Mouse (Mus musculus) kidney, embryonic 15.5 days (tissue): ENCODE data around the gene Dock9. TPM values are rescaled to one million over a fixed set of nuclear protein-coding genes. Genes with fewer than 3 reads are reported as not detected.

Source experiments
- ATAC-seq: fragments of 200-750 bp; cut with Nextera tagmentation; replicated peaks from 2 replicates; pipeline ENCODE4 v1.8.0; 2017; ENCODE audit warnings: moderate TSS enrichment; ENCODE audit not compliant: low FRiP score
- H3K27ac ChIP-seq: fragments of 300-500 bp; sonication (generic); 2 replicates; pipeline ENCODE4 v1.5.1; 2015; ENCODE audit warnings: mild to moderate bottlenecking, inconsistent platforms
- H3K27me3 ChIP-seq: fragments of 300-500 bp; sonication (generic); 2 replicates; pipeline ENCODE4 v1.6.1; 2015; ENCODE audit warnings: inconsistent platforms
- H3K36me3 ChIP-seq: fragments of 300-500 bp; sonication (generic); 2 replicates; pipeline ENCODE4 v1.6.1; 2015; ENCODE audit warnings: inconsistent platforms
- H3K4me1 ChIP-seq: fragments of 300-500 bp; sonication (generic); 2 replicates; pipeline ENCODE4 v1.6.1; 2015; ENCODE audit warnings: inconsistent platforms
- H3K4me2 ChIP-seq: fragments of 300-500 bp; sonication (generic); 2 replicates; pipeline ENCODE4 v1.6.1; 2015; ENCODE audit warnings: moderate library complexity, mild to moderate bottlenecking, inconsistent platforms
- H3K4me3 ChIP-seq: fragments of 300-500 bp; sonication (generic); replicated peaks from 2 replicates; pipeline ENCODE4 v1.5.1; 2015; ENCODE audit warnings: mild to moderate bottlenecking, inconsistent platforms
- H3K9ac ChIP-seq: fragments of 300-500 bp; sonication (generic); 2 replicates; pipeline ENCODE4 v1.6.1; 2015; ENCODE audit warnings: mild to moderate bottlenecking, inconsistent platforms
- H3K9me3 ChIP-seq: fragments of 300-500 bp; sonication (generic); replicated peaks from 2 replicates; pipeline ENCODE4 v1.6.1; 2016; ENCODE audit warnings: inconsistent platforms
- WGBS: fragments of 180-500 bp; shearing (Covaris S2); methylation state at CpG from one replicate; pipeline ENCODE4 v1.1.7; 2015; ENCODE audit warnings: mixed read lengths; 5-methylcytosine and 5-hydroxymethylcytosine counted together
- polyA plus RNA-seq: library from polyadenylated mRNA; unstranded; fragments of >200 nt; fragmentation: Nextera tagmentation; extraction: Ambion mirVana; gene quantifications from 2 replicates; pipeline ENCODE4 v1.2.1, GENCODE M21; 2015

Gene Dock9
- polyA plus RNA-seq, 1 experiment from 2014 or later, result 11.1 TPM

- no peak for ATAC-seq
- Histone ChIP-seq H3K27ac (no peak overlapping the region), H3K9me3 (no peaks in the 10 kb centered on the region), H3K4me1 (peaks cover 44% of the 10 kb centered on the region), H3K9ac (no peak overlapping the region), H3K27me3 (no peaks in the 10 kb centered on the region), H3K4me2 (no peak overlapping the region), H3K4me3 (no peak overlapping the region), H3K36me3 (no peaks in the 10 kb centered on the region)
- WGBS, result 40% methylated on average over 14 of the region's 14 CpGs
Measured at GRCm38 (mm10) chr14:121711089-121711826, 86.4 kb downstream of the Dock9 start.

GRCm38 (mm10) chr14:121710130-121710529, 87.5 kb downstream of the Dock9 start:
- no peak overlapping the region for H3K4me3 ChIP-seq
- peaks cover 54% of the 10 kb centered on the region for H3K4me1 ChIP-seq
- H3K27ac ChIP-seq, result no peak overlapping the region
- H3K9ac ChIP-seq, result no peak overlapping the region
- no peak overlapping the region for H3K4me2 ChIP-seq
- 75% methylated on average over 3 of the region's 3 CpGs for WGBS
- no peaks in the 10 kb centered on the region for H3K9me3 ChIP-seq
- no peak for ATAC-seq
- H3K27me3 ChIP-seq, result no peaks in the 10 kb centered on the region
- H3K36me3 ChIP-seq, result no peaks in the 10 kb centered on the region

GRCm38 (mm10) chr14:121708244-121708643, 89.4 kb downstream of the Dock9 start:
- 66% methylated on average over 2 of the region's 2 CpGs for WGBS
- H3K4me3 ChIP-seq, result no peak overlapping the region
- peaks cover 45% of the 10 kb centered on the region for H3K4me1 ChIP-seq

GRCm38 (mm10) chr14:121706482-121706901, 91.1 kb downstream of the Dock9 start:
- no peaks in the 10 kb centered on the region for H3K36me3 ChIP-seq
- peaks cover 43% of the 10 kb centered on the region for H3K4me1 ChIP-seq
- no peaks in the 10 kb centered on the region for H3K9me3 ChIP-seq
- no peak overlapping the region for H3K4me2 ChIP-seq
- H3K4me3 ChIP-seq, result no peak overlapping the region
- no peak for ATAC-seq
- H3K9ac ChIP-seq, result no peak overlapping the region
- no peak overlapping the region for H3K27ac ChIP-seq
- H3K27me3 ChIP-seq, result no peaks in the 10 kb centered on the region
- 44% methylated on average over 3 of the region's 3 CpGs for WGBS

More at GRCm38 (mm10) chr14:121708244-121708643, 89.4 kb downstream of the Dock9 start:
- Histone ChIP-seq H3K27ac (no peak overlapping the region), H3K9me3 (no peaks in the 10 kb centered on the region), H3K36me3 (no peaks in the 10 kb centered on the region), H3K9ac (no peak overlapping the region), H3K27me3 (no peaks in the 10 kb centered on the region), H3K4me2 (no peak overlapping the region)
- no peak for ATAC-seq

DNA sequence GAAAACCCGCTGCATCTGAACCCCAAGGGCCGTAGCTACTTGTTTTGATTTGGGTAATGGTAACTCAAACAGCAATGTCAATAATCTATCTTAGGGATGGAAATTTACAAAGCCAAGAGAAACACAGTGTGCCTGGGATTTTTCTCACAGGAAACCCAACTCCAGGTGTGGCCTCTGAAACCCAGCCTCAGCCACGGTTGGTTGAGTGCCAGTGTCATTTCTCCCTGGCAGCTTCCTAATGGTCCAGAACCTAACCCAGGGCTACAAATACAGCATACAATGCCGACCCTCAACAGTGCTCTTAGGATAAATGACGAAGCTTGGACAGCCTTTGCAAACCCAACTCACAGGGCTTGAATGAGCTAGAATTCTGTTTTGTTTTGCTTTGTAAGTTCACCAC, 92.0 kb downstream of the Dock9 start:
- WGBS, result 35% methylated on average over 5 of the region's 5 CpGs
- H3K36me3 ChIP-seq, result no peaks in the 10 kb centered on the region
- ATAC-seq, result peak; percentile 79; the same call in 1 of the 2 replicates
- no peak overlapping the region for H3K4me2 ChIP-seq
- H3K9me3 ChIP-seq, result no peaks in the 10 kb centered on the region
- H3K27me3 ChIP-seq, result no peaks in the 10 kb centered on the region
- no peak overlapping the region for H3K4me3 ChIP-seq
- H3K9ac ChIP-seq, result no peak overlapping the region
- H3K4me1 ChIP-seq, result peaks cover 35% of the 10 kb centered on the region
- H3K27ac ChIP-seq, result peak overlapping the region; percentile 54

GRCm38 (mm10) chr14:121702534-121702933, 95.1 kb downstream of the Dock9 start:
- Histone ChIP-seq H3K36me3 (no peaks in the 10 kb centered on the region), H3K4me2 (no peak overlapping the region), H3K4me3 (no peak overlapping the region), H3K4me1 (peaks cover 43% of the 10 kb centered on the region), H3K27ac (peak overlapping the region; percentile 13; the same call in 1 of the 2 replicates), H3K27me3 (no peaks in the 10 kb centered on the region), H3K9me3 (no peaks in the 10 kb centered on the region), H3K9ac (no peak overlapping the region)
- peak; percentile 17; the same call in 1 of the 2 replicates for ATAC-seq
- 22% methylated on average over 4 of the region's 4 CpGs for WGBS

DNA sequence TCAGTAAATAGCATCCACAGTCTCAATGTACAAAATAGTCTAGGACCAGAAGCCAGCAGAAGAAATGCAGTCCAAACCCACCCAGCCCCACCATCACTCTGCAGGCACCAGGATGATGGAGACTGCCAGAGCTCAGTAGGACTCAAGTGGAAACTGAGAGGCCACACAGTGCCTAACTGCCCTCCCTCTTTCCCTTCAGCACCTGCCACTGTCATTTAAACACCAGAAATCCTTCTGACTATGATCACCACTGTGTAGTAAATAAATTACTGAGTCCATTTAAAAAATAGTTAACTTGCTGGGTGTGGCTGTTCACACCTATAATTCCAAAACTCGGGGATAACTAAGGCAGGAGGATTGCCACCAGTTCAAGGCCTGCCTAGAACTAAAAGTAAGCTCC, 97.6 kb downstream of the Dock9 start:
- H3K9me3 ChIP-seq, result no peaks in the 10 kb centered on the region
- no peak overlapping the region for H3K9ac ChIP-seq
- H3K27me3 ChIP-seq, result no peaks in the 10 kb centered on the region
- peaks cover 40% of the 10 kb centered on the region for H3K4me1 ChIP-seq
- no peak overlapping the region for H3K4me2 ChIP-seq
- H3K4me3 ChIP-seq, result no peak overlapping the region
- H3K27ac ChIP-seq, result no peak overlapping the region
- 63% methylated on average over 1 of the region's 1 CpGs for WGBS
- ATAC-seq, result no peak
- H3K36me3 ChIP-seq, result no peaks in the 10 kb centered on the region

DNA sequence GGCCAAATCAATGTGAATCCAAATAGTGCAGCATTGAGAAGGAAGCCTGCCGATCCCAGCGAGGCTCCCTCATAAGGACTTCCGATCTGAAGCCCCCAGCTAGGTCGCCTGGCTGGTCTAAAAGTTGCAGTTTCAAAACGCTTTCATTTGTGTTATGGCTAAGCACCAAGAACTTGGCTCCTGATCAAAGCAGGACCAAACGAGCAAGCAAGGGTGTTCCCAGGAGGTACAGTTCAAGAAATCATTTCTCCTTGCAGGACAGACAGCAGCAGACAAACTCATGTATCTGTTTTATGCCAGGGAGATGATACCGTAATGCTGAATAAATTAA, 99.1 kb downstream of the Dock9 start:
- Histone ChIP-seq H3K4me3 (peak overlapping the region; percentile 41), H3K9me3 (no peaks in the 10 kb centered on the region), H3K4me1 (peaks cover 39% of the 10 kb centered on the region), H3K9ac (no peak overlapping the region), H3K4me2 (peak overlapping the region; percentile 61), H3K27me3 (no peaks in the 10 kb centered on the region), H3K36me3 (no peaks in the 10 kb centered on the region), H3K27ac (peak overlapping the region; percentile 41)
- ATAC-seq, result no peak
- WGBS, result 24% methylated on average over 7 of the region's 7 CpGs

GRCm38 (mm10) chr14:121697709-121698619, 99.7 kb downstream of the Dock9 start:
- peak; percentile 73 for ATAC-seq
- Histone ChIP-seq H3K9me3 (no peaks in the 10 kb centered on the region), H3K9ac (peak overlapping the region; percentile 26), H3K4me3 (peak overlapping the region; percentile 41), H3K27me3 (no peaks in the 10 kb centered on the region), H3K4me2 (peak overlapping the region; percentile 61), H3K36me3 (no peaks in the 10 kb centered on the region), H3K27ac (peak overlapping the region; percentile 63), H3K4me1 (peaks cover 37% of the 10 kb centered on the region)
- 8% methylated on average over 23 of the region's 23 CpGs for WGBS

DNA sequence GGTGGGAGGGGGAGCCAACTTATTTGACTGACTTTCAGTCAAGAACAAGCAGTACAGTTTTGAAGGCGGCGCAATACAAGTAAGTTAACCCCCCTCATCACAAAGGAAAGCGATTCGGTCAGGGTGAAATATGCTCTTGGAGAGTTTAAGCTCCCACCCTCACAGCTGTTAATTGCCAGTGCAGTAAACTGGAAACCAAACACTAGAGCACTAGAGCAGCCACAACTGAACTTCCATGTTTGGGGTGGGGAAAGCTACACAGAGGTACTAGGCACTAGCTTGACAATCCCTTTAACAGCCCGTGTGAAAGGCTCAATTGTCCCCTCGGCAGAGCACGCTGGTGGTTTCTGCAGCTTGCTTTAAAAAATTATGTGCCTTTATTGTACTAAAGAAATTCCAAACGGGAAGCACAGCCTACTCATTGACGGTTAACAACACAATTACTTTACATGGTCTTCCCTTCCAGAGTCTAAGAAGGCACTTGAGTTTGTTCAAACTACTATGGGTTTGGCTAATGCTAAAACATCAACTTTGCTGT, 100.4 kb downstream of the Dock9 start:
- WGBS, result 9% methylated on average over 9 of the region's 9 CpGs
- H3K27ac ChIP-seq, result peak overlapping the region; percentile 63
- peak overlapping the region; percentile 41 for H3K4me3 ChIP-seq
- H3K4me1 ChIP-seq, result peaks cover 30% of the 10 kb centered on the region
- no peaks in the 10 kb centered on the region for H3K36me3 ChIP-seq
- H3K4me2 ChIP-seq, result peak overlapping the region; percentile 61
- H3K27me3 ChIP-seq, result no peaks in the 10 kb centered on the region
- ATAC-seq, result 0 out of 2 replicates have a peak, but pooled peaks have one; percentile 24
- no peaks in the 10 kb centered on the region for H3K9me3 ChIP-seq
- 0 out of 2 replicates have a peak overlapping the region, but pooled peaks have one; percentile 26 for H3K9ac ChIP-seq

DNA sequence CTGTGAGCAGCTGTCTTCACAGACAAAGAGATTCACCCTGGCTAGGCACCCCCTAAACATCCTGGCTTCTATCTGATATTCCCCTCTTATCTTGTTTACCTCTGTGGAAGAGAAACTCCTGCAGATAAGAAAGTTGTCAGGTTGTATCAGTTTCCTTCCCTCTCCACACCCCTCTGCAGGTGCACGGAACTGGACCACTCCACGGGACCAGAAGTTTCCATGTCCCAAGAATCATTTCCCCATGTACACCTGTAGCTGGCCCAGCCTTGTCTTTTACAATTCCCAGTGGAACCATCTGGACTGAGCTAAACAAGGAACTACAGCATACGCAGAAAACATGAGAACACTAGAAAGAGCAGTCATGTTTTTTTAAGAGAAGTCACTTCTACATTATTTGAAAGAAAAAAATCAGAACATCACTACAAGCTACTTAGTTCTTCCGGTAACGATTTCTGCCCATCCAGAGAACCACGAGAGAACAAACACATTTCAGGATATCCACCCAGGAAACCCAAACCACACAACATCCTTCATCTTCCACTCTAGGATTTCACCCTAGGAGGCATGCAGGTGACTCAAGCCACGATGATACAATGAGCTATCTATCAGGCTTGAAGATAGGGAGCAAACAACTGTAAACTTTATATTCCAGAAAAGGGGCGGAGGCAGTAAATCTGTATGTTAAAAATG, 101.1 kb downstream of the Dock9 start:
- peak overlapping the region; percentile 61 for H3K4me2 ChIP-seq

More for the DNA sequence above, 101.1 kb downstream of the Dock9 start:
- Histone ChIP-seq H3K27me3 (no peaks in the 10 kb centered on the region), H3K36me3 (no peaks in the 10 kb centered on the region), H3K27ac (peak overlapping the region; percentile 63; the same call in 1 of the 2 replicates), H3K9ac (0 out of 2 replicates have a peak overlapping the region, but pooled peaks have one; percentile 26), H3K4me3 (peak overlapping the region; percentile 41), H3K9me3 (no peaks in the 10 kb centered on the region), H3K4me1 (peaks cover 29% of the 10 kb centered on the region)
- no peak for ATAC-seq
- 54% methylated on average over 8 of the region's 8 CpGs for WGBS
